Mouse (Mus musculus) limb, embryonic 13.5 days (tissue): Measurements from ENCODE around the gene Rsrp1. TPM values are rescaled to one million over a fixed set of nuclear protein-coding genes. Genes with fewer than 3 reads are reported as not detected.

Source experiments
- polyA plus RNA-seq: library from polyadenylated mRNA; unstranded; fragments of >200 nt; fragmentation: Nextera tagmentation; extraction: Ambion mirVana; gene quantifications from 2 replicates; pipeline ENCODE4 v1.2.1, GENCODE M21; 2015

The Rsrp1 gene
- polyA plus RNA-seq, 1 experiment from 2014 or later: 523 TPM

Other genes starting within 250 kb of the Rsrp1 start
- gene Man1c1, start 219.3 kb upstream of the Rsrp1 start, polyA plus RNA-seq: 2.9 and 3.5 TPM in 2 replicates
- 22.0 and 24.5 TPM in 2 replicates for gene Ldlrap1, start 155.6 kb upstream of the Rsrp1 start, polyA plus RNA-seq
- gene Maco1, start 70.2 kb upstream of the Rsrp1 start, polyA plus RNA-seq: 56.7 and 57.9 TPM in 2 replicates
- gene Rhd, start 59.1 kb upstream of the Rsrp1 start, polyA plus RNA-seq: 2.9 and 5.5 TPM in 2 replicates
- 187 and 193 TPM in 2 replicates for gene Tmem50a, start 8.6 kb upstream of the Rsrp1 start, polyA plus RNA-seq
- gene Syf2, start 7.3 kb downstream of the Rsrp1 start, polyA plus RNA-seq: 73.4 and 75.5 TPM in 2 replicates
- gene Runx3, start 197.1 kb downstream of the Rsrp1 start, polyA plus RNA-seq: 3.7 and 4.6 TPM in 2 replicates